Mouse (Mus musculus) stomach, embryonic 16.5 days (tissue): ENCODE measurements around the gene Tubb2b. TPM values are rescaled to one million over a fixed set of nuclear protein-coding genes. Genes with fewer than 3 reads are reported as not detected.

ENCODE experiments used
- ATAC-seq: fragments of 200-750 bp; cut with Nextera tagmentation; 2 replicates; pipeline ENCODE4 v1.8.0; 2017; ENCODE audit warnings: moderate number of reproducible peaks, moderate TSS enrichment; ENCODE audit not compliant: insufficient read depth, low FRiP score
- H3K27ac ChIP-seq: fragments of 300-500 bp; sonication (generic); 2 replicates; pipeline ENCODE4 v1.5.1; 2014; ENCODE audit warnings: low read length
- H3K27me3 ChIP-seq: fragments of 300-500 bp; sonication (generic); 2 replicates; pipeline ENCODE4 v1.6.1; 2014; ENCODE audit warnings: low read length, control low read depth, mixed read lengths; ENCODE audit not compliant: control insufficient read depth, insufficient read depth
- H3K36me3 ChIP-seq: fragments of 300-500 bp; sonication (generic); 2 replicates; pipeline ENCODE4 v1.6.1; 2014; ENCODE audit warnings: low read length; ENCODE audit not compliant: control insufficient read depth, insufficient read depth
- H3K4me1 ChIP-seq: fragments of 300-500 bp; sonication (generic); 2 replicates; pipeline ENCODE4 v1.6.1; 2014; ENCODE audit warnings: low read length, control low read depth, mixed read lengths; ENCODE audit not compliant: control insufficient read depth, insufficient read depth
- H3K4me2 ChIP-seq: fragments of 300-500 bp; sonication (generic); 2 replicates; pipeline ENCODE4 v1.6.1; 2014; ENCODE audit warnings: low read depth, low read length, mixed read lengths
- H3K4me3 ChIP-seq: fragments of 300-500 bp; sonication (generic); replicated peaks from 2 replicates; pipeline ENCODE4 v1.5.1; 2014; ENCODE audit warnings: mild to moderate bottlenecking, low read length
- H3K9ac ChIP-seq: fragments of 300-500 bp; sonication (generic); 2 replicates; pipeline ENCODE4 v1.6.1; 2014; ENCODE audit warnings: low read length
- H3K9me3 ChIP-seq: fragments of 300-500 bp; sonication (generic); replicated peaks from 2 replicates; pipeline ENCODE4 v1.6.1; 2016; ENCODE audit warnings: low read length, control low read depth; ENCODE audit not compliant: control insufficient read depth
- WGBS: fragments of 180-500 bp; shearing (Covaris S2); extraction: QIAGEN DNeasy Blood & Tissue Kit; methylation state at CpG from one replicate; pipeline ENCODE4 v1.1.7; 2014; 5-methylcytosine and 5-hydroxymethylcytosine counted together
- polyA plus RNA-seq: library from polyadenylated mRNA; unstranded; fragments of >200 nt; fragmentation: Nextera tagmentation; extraction: Ambion mirVana; gene quantifications from 2 replicates; pipeline ENCODE4 v1.2.1, GENCODE M21; 2015

The Tubb2b gene
- polyA plus RNA-seq, 1 experiment from 2014 or later = 41.7 TPM

GRCm38 (mm10) chr13:34154931-34155272 is 24.6 kb upstream of the Tubb2b start:
- no peaks in the 10 kb centered on the region for H3K36me3 ChIP-seq
- H3K4me3 ChIP-seq = peak overlapping the region; percentile 29
- WGBS = 27% methylated on average over 3 of the region's 3 CpGs
- H3K4me2 ChIP-seq = peak overlapping the region; percentile 44
- peaks cover 12% of the 10 kb centered on the region; the same call in 1 of the 2 replicates for H3K4me1 ChIP-seq
- no peaks in the 10 kb centered on the region for H3K27me3 ChIP-seq
- ATAC-seq = no peak
- H3K9me3 ChIP-seq = no peaks in the 10 kb centered on the region
- peak overlapping the region; percentile 36; the same call in 1 of the 2 replicates for H3K9ac ChIP-seq
- H3K27ac ChIP-seq = 0 out of 2 replicates have a peak overlapping the region, but pooled peaks have one; percentile 57

- Histone ChIP-seq H3K4me1 (peaks cover 13% of the 10 kb centered on the region; the same call in 1 of the 2 replicates), H3K4me2 (peak overlapping the region; percentile 44), H3K9ac (peak overlapping the region; percentile 36; the same call in 1 of the 2 replicates), H3K27me3 (no peaks in the 10 kb centered on the region), H3K9me3 (no peaks in the 10 kb centered on the region), H3K36me3 (no peaks in the 10 kb centered on the region), H3K27ac (peak overlapping the region; percentile 57; the same call in 1 of the 2 replicates), H3K4me3 (peak overlapping the region; percentile 29)
- peak; percentile 54; the same call in 1 of the 2 replicates for ATAC-seq
- 45% methylated on average over 13 of the region's 13 CpGs for WGBS
Measured at GRCm38 (mm10) chr13:34154217-34154930, 24.1 kb upstream of the Tubb2b start.

GRCm38 (mm10) chr13:34153254-34154011 is 23.2 kb upstream of the Tubb2b start:
- Histone ChIP-seq H3K4me3 (no peak overlapping the region), H3K27ac (peak overlapping the region; percentile 15; the same call in 1 of the 2 replicates), H3K4me2 (no peak overlapping the region), H3K27me3 (no peaks in the 10 kb centered on the region), H3K36me3 (no peaks in the 10 kb centered on the region), H3K9me3 (no peaks in the 10 kb centered on the region), H3K9ac (no peak overlapping the region), H3K4me1 (peaks cover 19% of the 10 kb centered on the region)
- WGBS = 64% methylated on average over 5 of the region's 5 CpGs
- no peak for ATAC-seq

GRCm38 (mm10) chr13:34152695-34153094 is 22.4 kb upstream of the Tubb2b start:
- no peaks in the 10 kb centered on the region for H3K36me3 ChIP-seq
- H3K9me3 ChIP-seq = no peaks in the 10 kb centered on the region
- no peak overlapping the region for H3K9ac ChIP-seq
- H3K4me1 ChIP-seq = peaks cover 24% of the 10 kb centered on the region
- no peak overlapping the region for H3K27ac ChIP-seq
- no peak for ATAC-seq
- no peak overlapping the region for H3K4me3 ChIP-seq
- 36% methylated on average over 7 of the region's 7 CpGs for WGBS
- H3K27me3 ChIP-seq = no peaks in the 10 kb centered on the region
- H3K4me2 ChIP-seq = no peak overlapping the region

GRCm38 (mm10) chr13:34151425-34151824 is 21.2 kb upstream of the Tubb2b start:
- Histone ChIP-seq H3K4me1 (peaks cover 23% of the 10 kb centered on the region), H3K27ac (no peak overlapping the region), H3K4me2 (no peak overlapping the region), H3K4me3 (no peak overlapping the region), H3K9me3 (no peaks in the 10 kb centered on the region), H3K9ac (no peak overlapping the region), H3K27me3 (no peaks in the 10 kb centered on the region), H3K36me3 (no peaks in the 10 kb centered on the region)
- WGBS = 85% methylated on average over 1 of the region's 1 CpGs
- no peak for ATAC-seq

GRCm38 (mm10) chr13:34150271-34151027 is 20.2 kb upstream of the Tubb2b start:
- no peaks in the 10 kb centered on the region for H3K9me3 ChIP-seq
- ATAC-seq = no peak
- H3K36me3 ChIP-seq = no peaks in the 10 kb centered on the region
- H3K4me2 ChIP-seq = peak overlapping the region; percentile 36
- H3K9ac ChIP-seq = peak overlapping the region; percentile 37
- 10% methylated on average over 19 of the region's 19 CpGs for WGBS
- peaks cover 20% of the 10 kb centered on the region for H3K4me1 ChIP-seq
- H3K27me3 ChIP-seq = no peaks in the 10 kb centered on the region
- peak overlapping the region; percentile 47 for H3K27ac ChIP-seq
- H3K4me3 ChIP-seq = peak overlapping the region; percentile 2; the same call in 1 of the 2 replicates

GRCm38 (mm10) chr13:34149463-34150176 is 19.4 kb upstream of the Tubb2b start:
- H3K27me3 ChIP-seq = no peaks in the 10 kb centered on the region
- H3K4me1 ChIP-seq = peaks cover 19% of the 10 kb centered on the region
- peak overlapping the region; percentile 71 for H3K4me2 ChIP-seq
- H3K4me3 ChIP-seq = peak overlapping the region; percentile 50
- WGBS = 58% methylated on average over 5 of the region's 5 CpGs
- peak overlapping the region; percentile 68; the same call in 1 of the 2 replicates for H3K9ac ChIP-seq
- 0 out of 2 replicates have a peak overlapping the region, but pooled peaks have one; percentile 1 for H3K27ac ChIP-seq
- H3K36me3 ChIP-seq = no peaks in the 10 kb centered on the region
- H3K9me3 ChIP-seq = no peaks in the 10 kb centered on the region
- no peak for ATAC-seq

- no peaks in the 10 kb centered on the region for H3K36me3 ChIP-seq
- H3K27ac ChIP-seq = peak overlapping the region; percentile 42
- H3K27me3 ChIP-seq = no peaks in the 10 kb centered on the region
- ATAC-seq = peak; percentile 71; the same call in 1 of the 2 replicates
- H3K4me2 ChIP-seq = peak overlapping the region; percentile 71
- H3K4me3 ChIP-seq = peak overlapping the region; percentile 50
- H3K9me3 ChIP-seq = no peaks in the 10 kb centered on the region
- H3K9ac ChIP-seq = peak overlapping the region; percentile 68
- peaks cover 15% of the 10 kb centered on the region for H3K4me1 ChIP-seq
- 3% methylated on average over 23 of the region's 23 CpGs for WGBS
Measured at GRCm38 (mm10) chr13:34148767-34149392, 18.6 kb upstream of the Tubb2b start.
